Comparison of ENCODE assay signal across 8 mouse cellular contexts in the genomic region with DNA sequence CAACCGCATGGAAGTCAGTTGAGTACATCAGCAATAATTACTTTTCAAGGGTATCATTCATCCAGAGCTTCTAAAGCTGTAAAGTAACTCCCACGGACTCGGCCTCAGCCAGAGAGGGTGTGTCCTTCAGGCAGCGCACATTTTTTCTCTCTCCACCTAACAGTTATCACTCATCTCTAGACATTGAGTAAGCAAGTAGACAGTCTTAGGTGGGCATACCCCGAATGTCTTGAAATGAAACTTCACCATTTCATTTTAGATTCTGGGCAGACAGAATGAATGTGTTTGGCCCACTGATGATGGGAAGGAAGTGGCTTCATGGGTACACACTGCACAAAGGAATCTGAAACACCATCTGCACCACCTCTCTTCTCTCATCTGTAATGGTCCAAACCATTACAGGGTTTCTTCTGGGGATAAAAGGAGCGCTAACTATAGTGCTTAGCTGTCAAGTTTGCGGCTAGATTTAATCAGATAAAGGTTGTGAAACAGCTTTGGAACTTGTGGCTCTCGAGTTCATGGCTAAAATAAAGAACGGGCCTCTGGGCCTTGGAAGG. TPM values are rescaled to one million over a fixed set of nuclear protein-coding genes. Genes with fewer than 3 reads are reported as not detected.
DNase-seq lines count a peak whose midpoint lies in the region; ATAC-seq and TF ChIP-seq lines count a peak whose summit lies in the region.

No protein-coding gene starts in this region.

- no peaks in the 10 kb centered on the region for H3K9me3 ChIP-seq in lung, embryonic 14.5 days (ENCODE audit: low read depth, low read length)
- H3K9me3 ChIP-seq in liver, embryonic 14.5 days (ENCODE audit: control insufficient read depth, low read length): no peaks in the 10 kb centered on the region
- no peaks in the 10 kb centered on the region for H3K9me3 ChIP-seq in stomach, postnatal 0 days (ENCODE audit: control insufficient read depth, low read length)

- no peak for TF ChIP-seq EP300 in liver, embryonic 14.5 days (IDR thresholded peaks at IDR 0.05; ENCODE audit: low read depth)
- no peak for TF ChIP-seq EP300 in stomach, postnatal 0 days (optimal IDR thresholded peaks at IDR 0.05)

- no peaks in the 10 kb centered on the region for H3K4me1 ChIP-seq in lung, embryonic 14.5 days (ENCODE audit: insufficient read depth)
- H3K4me1 ChIP-seq in bone marrow, adult 2 months (ENCODE audit: control insufficient read depth, insufficient read depth, low read length): no peaks in the 10 kb centered on the region; the same call in 1 of the 2 replicates
- H3K4me1 ChIP-seq in liver, embryonic 14.5 days (replicated peaks; ENCODE audit: control insufficient read depth in 2 of 2, insufficient read depth in 2 of 2, low read length in 1 of 2): peaks cover 0 to 6% of the 10 kb centered on the region in 2 experiments; a peak in 2 of 4 replicates
- H3K4me1 ChIP-seq in stomach, postnatal 0 days (replicated peaks; ENCODE audit: control insufficient read depth, insufficient read depth): no peaks in the 10 kb centered on the region

- H3K4me3 ChIP-seq in lung, embryonic 14.5 days (ENCODE audit: low read depth, low read length): peak overlapping the region; percentile 66
- no peak overlapping the region for H3K4me3 ChIP-seq in bone marrow, adult 2 months (replicated peaks; ENCODE audit: control insufficient read depth, low read depth, low read length)
- peak overlapping the region; percentile 62 to 65; a peak in 3 of 4 replicates for H3K4me3 ChIP-seq in liver, embryonic 14.5 days (ENCODE audit: insufficient read depth in 1 of 2, low read depth in 2 of 2, low read length in 2 of 2)
- H3K4me3 ChIP-seq in stomach, postnatal 0 days (ENCODE audit: low read depth, low read length): peak overlapping the region; percentile 73

- ATAC-seq in lung, embryonic 14.5 days (ENCODE audit: insufficient read depth): peak; percentile 45; the same call in 1 of the 2 replicates
- peak; percentile 21; the same call in 1 of the 2 replicates for ATAC-seq in liver, embryonic 14.5 days (ENCODE audit: insufficient read depth)
- ATAC-seq in stomach, postnatal 0 days (ENCODE audit: low FRiP score, low TSS enrichment): 0 out of 2 replicates have a peak, but pooled peaks have one; percentile 22

- WGBS in lung, embryonic 14.5 days: 22% methylated on average over 9 of the region's 9 CpGs
- WGBS in bone marrow, adult 2 months: 10% methylated on average over 9 of the region's 9 CpGs
- WGBS in liver, embryonic 14.5 days (ENCODE audit: insufficient replicate concordance): 22% methylated on average over 9 of the region's 9 CpGs
- 18% methylated on average over 9 of the region's 9 CpGs for WGBS in stomach, postnatal 0 days

- peak overlapping the region; percentile 88; the same call in 1 of the 2 replicates for H3K27ac ChIP-seq in lung, embryonic 14.5 days (ENCODE audit: low read depth)
- peak overlapping the region; percentile 85 for H3K27ac ChIP-seq in bone marrow, adult 2 months (ENCODE audit: control insufficient read depth, insufficient read depth, low read depth, low read length, poor library complexity)
- H3K27ac ChIP-seq in liver, embryonic 14.5 days: no peak overlapping the region
- H3K27ac ChIP-seq in stomach, postnatal 0 days (replicated peaks): peak overlapping the region; percentile 86

- H3K27me3 ChIP-seq in lung, embryonic 14.5 days (ENCODE audit: insufficient read depth, low read length): no peaks in the 10 kb centered on the region
- H3K27me3 ChIP-seq in liver, embryonic 14.5 days (ENCODE audit: control insufficient read depth, insufficient read depth, low read length): no peaks in the 10 kb centered on the region; the same call in 1 of the 2 replicates
- no peaks in the 10 kb centered on the region for H3K27me3 ChIP-seq in stomach, postnatal 0 days (ENCODE audit: control insufficient read depth, insufficient read depth, low read length)

- H3K4me2 ChIP-seq in lung, embryonic 14.5 days: peak overlapping the region; percentile 99
- peak overlapping the region; percentile 73 for H3K4me2 ChIP-seq in liver, embryonic 14.5 days (ENCODE audit: low read depth)
- H3K4me2 ChIP-seq in stomach, postnatal 0 days (replicated peaks; ENCODE audit: low read depth): peak overlapping the region; percentile 99

- no peaks in the 10 kb centered on the region for H3K36me3 ChIP-seq in lung, embryonic 14.5 days (ENCODE audit: insufficient read depth)
- no peaks in the 10 kb centered on the region for H3K36me3 ChIP-seq in liver, embryonic 14.5 days (replicated peaks; ENCODE audit: control insufficient read depth, insufficient read depth, low read depth)
- H3K36me3 ChIP-seq in stomach, postnatal 0 days (ENCODE audit: control insufficient read depth, insufficient read depth, low read length): no peaks in the 10 kb centered on the region

- TF ChIP-seq CTCF in lung, embryonic 14.5 days (IDR thresholded peaks at IDR 0.05; ENCODE audit: low read depth): no peak
- TF ChIP-seq CTCF in bone marrow, adult 2 months (IDR thresholded peaks at IDR 0.05; ENCODE audit: control insufficient read depth, insufficient read depth, low read length): no peak
- no peak for TF ChIP-seq CTCF in liver, embryonic 14.5 days (IDR thresholded peaks at IDR 0.05; ENCODE audit: low read depth)
- no peak for TF ChIP-seq CTCF in stomach, postnatal 0 days (IDR thresholded peaks at IDR 0.05; ENCODE audit: low read depth)

- TF ChIP-seq POLR2A in bone marrow, adult 2 months (IDR thresholded peaks at IDR 0.05; ENCODE audit: borderline replicate concordance, control insufficient read depth, low read depth, low read length): no peak

- H3K9ac ChIP-seq in lung, embryonic 14.5 days: peak overlapping the region; percentile 82
- H3K9ac ChIP-seq in liver, embryonic 14.5 days (replicated peaks): no peak overlapping the region; the same call in 1 of the 2 replicates
- H3K9ac ChIP-seq in stomach, postnatal 0 days (ENCODE audit: low read length): peak overlapping the region; percentile 82

- no peak for DNase-seq in lung, embryonic 14.5 days
- DNase-seq in lung, postnatal 36 days: no peak
- peak; percentile 41 for DNase-seq in gonadal fat pad, adult 2 months (ENCODE audit: low read depth)
- DNase-seq in liver, embryonic 14.5 days (ENCODE audit: low read depth in 3 of 3, low spot score in 3 of 3): no peak
- DNase-seq in stomach, postnatal 0 days (ENCODE audit: low spot score): no peak
- DNase-seq in urinary bladder, postnatal 4 days (ENCODE audit: low spot score in 2 of 2): no peak
- DNase-seq in cerebellum, postnatal 14 days: no peak

RNA-seq across cellular contexts. Expression of gene Arsb, which starts 0.3 kb away (rescaled TPM):
- polyA plus RNA-seq in lung, embryonic 14.5 days (2014; fragmentation: Nextera tagmentation; extraction: Ambion mirVana): 20.3 and 21.2 TPM in 2 replicates
- 4.9 and 8.9 TPM in 2 replicates for polyA plus RNA-seq in bone marrow, adult 2 months (2011; ENCODE audit: insufficient read depth, insufficient read length, low replicate concordance, missing spikeins)
- polyA plus RNA-seq in gonadal fat pad, adult 2 months (2012; rRNA removed): 29.3 and 36.0 TPM in 2 replicates
- 4.0 and 4.2 TPM in 2 replicates for polyA plus RNA-seq in liver, embryonic 14.5 days (2012; rRNA removed)
- polyA plus RNA-seq in liver, embryonic 14.5 days (2014; fragmentation: Nextera tagmentation; extraction: Ambion mirVana): 2.8 and 3.4 TPM in 2 replicates
- polyA plus RNA-seq in stomach, postnatal 0 days (2015; fragmentation: Nextera tagmentation; extraction: Ambion mirVana): 4.9 and 5.5 TPM in 2 replicates
